Mouse (Mus musculus) cerebellum, postnatal 14 days (tissue): ENCODE data around the gene Kat14.
A peak's percentile ranks its signal among the peaks of the same experiment; 100 is the strongest.
"Not testable (repeated sequence)": the region's sequence is repeated elsewhere in the genome, so short reads cannot be mapped to it uniquely, and the experiment has no call there.

Source experiments
- DNase-seq, 2 experiments: peaks; one replicate each; pipeline ENCODE4 v3.0.0; 2021; ENCODE audit warnings: mixed read lengths in 2 of 2

Gene Kat14

DNA sequence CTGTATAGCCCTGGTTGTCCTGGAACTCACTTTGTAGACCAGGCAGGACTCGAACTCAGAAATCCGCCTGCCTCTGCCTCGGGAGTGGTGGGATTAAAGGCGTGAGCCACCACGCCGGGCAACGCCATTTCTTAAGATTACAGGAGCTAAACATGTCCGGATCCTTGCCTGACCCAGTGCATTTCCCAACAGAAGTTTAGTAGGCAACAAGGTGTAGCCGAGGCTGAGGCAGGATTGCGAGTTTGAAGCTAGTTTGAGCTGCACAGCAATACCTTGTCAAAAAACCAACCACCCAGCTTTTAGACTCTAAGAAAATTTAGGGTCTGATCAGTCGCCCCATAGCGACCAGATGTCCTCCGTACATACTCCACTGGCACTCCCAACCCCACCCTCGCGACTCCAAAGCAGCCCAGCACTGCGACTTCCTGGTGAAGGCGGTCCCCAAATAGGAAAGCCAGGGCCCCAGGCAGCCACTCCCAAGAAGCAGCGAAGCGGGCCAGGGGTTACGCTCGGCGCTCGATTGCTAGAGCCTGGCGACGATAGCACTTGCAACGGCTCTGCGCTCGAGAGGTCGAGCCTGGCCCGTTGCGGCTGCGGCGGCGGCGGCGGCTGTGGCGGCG, at the start of gene Kat14, which contains the start of gene Pet117:
Gene Kat14, plus strand, starts transcription at position 584 of the 620 bp plus-strand sequence.
Gene Pet117, plus strand, starts transcription at position 597 of the 620 bp plus-strand sequence.
- peak; percentile 93 to 95 for DNase-seq

DNA sequence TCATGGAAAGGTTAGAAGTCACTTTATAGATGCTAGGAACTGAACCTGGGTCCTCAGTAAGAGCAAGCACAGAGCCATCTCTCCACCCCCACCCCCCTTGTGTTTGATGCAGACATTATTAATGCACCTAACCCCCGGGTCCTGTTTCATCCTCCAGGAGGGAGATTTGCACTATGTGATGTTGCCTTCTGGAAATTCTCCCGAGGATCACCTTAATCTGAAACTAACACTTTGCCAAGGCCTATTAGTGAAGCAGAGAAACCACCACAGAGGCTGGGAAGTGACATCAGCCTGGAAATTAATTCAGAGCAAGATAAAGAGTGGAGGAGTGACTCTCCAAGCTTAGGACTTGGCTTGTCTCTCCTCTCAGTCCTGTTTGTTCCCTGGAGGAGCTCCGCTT, 44.6 kb upstream of the Kat14 start:
- DNase-seq: no peak

DNA sequence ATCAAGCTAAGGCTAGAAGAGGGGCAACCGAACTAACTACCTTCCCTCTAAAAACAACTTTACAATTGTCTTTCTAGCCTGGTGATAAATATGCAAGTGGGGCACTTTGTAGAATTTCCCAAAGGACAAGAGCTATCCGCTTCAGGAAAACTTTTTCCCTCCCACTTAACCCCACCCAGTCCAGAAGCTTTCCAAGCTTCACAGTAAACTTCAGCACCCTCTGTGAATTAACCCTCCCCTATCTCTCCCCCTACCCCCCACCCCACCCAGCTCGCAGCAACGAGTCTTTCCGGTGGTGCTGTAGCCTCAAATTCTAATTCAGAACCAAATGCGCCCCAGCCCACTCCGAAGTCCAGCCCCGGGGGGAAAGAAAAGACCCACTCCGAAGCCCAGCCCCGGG, 39.3 kb upstream of the Kat14 start:
- DNase-seq: no peak

DNA sequence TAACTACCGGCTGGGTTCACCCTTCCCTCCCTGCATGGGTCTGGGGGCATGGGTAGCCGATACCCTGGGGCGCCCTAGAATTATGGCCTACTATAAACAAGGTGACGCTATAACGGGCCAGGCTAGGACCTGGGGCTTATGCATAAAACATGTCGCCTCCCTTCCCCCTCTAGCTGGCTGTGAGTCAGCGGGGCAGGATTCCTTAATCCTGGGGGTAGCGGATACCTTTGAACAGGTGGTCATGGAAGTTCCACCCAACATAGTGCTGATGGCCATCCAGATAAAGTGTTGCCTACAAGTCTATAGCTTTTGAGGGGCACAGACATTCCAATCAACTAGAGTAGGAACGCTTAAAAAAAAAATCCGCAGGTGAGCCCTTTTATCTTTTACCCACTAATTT, 38.8 kb upstream of the Kat14 start:
- DNase-seq: no peak

DNA sequence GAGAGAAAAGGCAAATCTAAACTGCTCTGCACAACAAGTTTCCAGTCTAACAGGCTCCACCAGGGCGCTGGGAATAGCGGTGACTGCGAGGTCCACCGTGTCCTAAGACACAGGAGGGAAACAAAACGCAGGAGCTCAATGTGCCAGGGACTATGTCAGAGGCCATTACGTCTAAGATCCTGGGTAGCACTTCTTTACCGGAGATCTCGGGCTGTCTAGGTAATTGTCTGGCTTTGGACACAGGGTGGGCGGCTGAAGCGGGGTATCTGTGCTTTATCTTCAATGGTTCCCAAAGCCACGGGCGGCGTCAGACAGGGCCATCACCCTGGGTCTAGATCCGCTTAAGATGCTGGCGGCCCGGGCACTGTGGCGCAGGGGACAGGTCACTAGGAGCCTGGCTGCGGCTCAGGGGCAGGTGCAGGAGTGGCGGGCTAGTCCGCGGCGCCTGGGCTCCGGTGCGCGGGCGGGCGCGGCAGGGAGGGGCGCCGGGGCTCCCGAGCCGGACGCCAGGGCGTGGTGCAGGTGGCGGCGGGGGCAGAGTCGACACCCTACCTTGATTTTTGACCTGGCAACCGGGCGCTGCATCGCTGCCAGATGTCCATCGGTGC, 38.3 kb upstream of the Kat14 start:
- DNase-seq: no peak

DNA sequence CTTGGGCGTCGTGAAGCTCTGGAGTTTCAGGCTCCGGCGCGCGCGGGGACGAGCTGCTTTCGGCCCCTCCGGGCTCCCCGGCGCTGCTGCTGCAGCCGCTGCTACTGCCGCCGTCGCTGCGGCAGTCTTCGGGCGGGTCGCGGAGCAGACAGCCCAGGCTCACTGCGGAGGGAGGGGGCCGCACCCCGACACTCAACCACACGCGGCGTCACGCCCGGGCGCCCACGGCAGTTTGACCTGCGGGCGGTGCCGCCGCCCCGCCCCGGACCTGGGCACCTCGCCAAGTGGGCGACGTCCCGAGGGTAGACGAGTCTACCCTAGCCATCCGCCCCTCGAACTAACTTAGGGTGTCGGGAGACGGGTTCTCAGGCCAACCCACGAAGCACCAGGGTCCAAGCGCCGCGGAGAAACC, 37.8 kb upstream of the Kat14 start:
- DNase-seq: peak; percentile 21 to 25

DNA sequence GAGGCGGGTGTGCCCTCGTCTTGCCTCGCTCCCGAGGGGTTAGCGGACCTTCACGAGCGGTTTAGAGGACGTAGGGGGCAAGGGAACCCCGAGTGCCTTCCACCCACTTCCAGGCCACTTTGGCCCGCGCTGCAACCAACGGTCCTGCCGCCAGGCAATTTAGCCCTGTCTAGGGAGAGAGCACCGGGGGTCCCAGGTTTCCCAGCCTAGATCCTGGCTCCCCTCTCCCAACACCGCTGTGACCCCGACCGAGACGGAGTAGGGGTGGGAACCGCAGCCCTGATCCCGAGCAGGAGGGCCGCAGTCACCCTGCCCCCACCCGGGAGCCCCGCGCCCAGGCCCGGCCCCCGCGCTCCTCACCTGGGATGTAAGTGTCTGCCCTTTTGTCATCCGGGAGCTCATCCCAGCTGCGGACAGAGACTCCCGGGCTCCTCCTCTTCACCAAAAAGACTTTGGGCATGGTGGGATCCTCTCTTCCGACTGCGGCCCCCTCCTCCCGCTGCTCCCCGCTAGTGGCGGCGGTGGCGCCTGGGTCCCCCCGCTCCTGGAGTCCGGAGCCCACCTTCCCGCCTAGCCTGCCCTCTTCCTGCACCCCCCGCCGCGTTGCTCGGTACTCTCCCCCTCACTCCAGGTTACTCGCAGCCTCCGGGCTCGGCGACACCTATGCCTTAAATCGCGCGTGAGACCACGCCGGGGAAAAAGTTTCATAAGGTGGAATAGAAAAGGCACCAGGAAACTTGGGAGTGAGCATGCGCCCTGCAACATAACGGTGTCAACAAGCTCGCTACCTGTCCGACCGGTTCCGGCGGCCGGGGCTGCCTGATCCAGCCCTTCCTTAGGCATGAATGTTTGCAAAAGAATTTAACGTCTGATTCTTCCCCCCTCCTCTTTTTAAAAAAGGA, 37.1 kb upstream of the Kat14 start, which contains the start of gene Ovol2:
Gene Ovol2, minus strand, starts transcription at position 746 of the 902 bp plus-strand sequence.
- DNase-seq: peak in 1 of 2 experiments; percentile 18

DNA sequence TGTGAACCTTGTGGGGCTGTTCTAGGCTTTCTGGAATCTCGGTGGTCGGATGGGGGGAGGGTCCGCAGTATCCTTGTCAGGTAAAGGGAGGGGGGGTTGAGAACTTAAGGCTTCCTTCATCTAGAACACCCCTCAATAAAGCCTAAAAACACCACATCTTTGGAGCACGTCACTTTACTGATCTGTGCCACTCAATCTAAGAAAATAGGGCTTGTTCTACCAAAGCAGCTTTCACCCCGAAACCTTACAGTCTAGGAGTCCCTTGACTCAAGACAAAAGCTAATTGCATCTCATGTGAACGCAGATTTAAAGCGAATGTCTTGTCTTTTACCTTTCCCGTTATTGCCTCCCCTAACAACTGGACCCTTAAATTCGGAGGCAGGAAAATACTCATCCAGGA, 36.3 kb upstream of the Kat14 start:
- DNase-seq: no peak

DNA sequence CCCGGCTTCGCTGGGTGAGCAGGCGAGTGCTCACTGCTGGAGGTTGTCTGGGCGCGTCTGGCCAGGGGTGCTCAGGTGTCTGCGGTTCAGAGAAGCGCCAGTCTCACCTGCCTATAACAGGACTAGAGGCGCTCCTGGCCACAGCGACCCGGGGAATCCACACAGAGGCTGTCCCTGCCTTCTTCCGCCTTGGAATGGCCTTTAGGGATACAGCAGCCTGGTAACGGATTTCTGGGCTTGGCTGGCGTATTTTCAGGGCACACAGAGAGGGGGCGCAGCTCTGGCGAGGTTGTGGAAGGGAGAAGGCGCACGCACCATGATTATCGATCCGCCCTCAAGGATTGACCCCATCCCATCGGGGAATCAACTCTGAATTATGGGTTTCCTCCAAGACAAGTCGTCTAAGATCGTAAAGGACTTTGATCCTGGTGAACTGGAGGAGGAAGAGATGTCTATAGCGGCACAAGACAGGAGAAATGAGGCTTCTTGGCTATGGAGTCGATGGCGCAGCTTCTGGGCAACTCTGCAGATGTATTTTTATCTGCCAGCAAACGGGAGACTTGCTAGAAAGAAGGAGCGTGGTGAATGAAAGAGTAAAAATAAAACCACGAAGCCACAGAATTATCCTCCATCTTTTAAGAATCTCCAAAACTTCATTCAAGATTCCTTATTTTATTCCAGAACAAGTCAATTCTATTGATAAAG, 35.5 kb upstream of the Kat14 start:
- DNase-seq: peak; percentile 11 to 15

DNA sequence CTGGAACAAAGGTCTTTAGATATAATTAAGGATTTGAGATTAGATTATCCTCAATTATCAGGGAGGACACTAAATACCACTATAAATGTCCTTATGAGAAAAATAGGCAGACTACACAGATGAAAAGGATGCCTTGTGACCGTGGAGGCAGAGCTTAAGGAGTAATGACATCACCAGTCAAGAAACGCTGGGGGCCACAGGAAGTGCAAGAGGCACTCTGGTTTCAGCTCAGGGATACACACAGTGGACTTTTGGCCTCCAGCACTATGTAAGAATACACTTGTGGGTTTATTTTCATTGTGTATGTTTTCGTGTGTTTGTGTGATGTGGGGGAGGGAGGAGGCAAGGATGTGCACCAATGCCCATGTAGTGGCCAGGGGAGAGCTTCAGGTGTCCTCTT, 31.6 kb upstream of the Kat14 start:
- DNase-seq: no peak

DNA sequence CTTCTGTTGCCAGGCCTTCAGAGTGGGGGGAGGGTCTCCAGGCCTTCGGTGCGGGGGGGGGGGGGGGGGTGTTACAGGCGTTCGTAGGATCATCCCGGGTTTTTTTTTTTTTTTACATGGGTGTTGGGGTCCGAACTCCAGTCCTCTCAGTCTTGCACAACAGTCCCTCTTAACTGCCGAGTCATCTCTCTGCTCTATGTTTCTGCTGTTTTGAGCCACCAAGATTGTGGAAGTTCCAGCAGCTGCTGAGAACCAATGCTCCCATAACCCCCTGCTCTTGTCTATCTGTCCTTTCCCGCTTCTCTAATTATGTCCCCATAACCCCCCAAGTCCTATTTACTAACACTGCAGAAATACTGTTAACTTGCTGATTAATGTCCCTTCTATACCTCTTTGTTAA, 31.1 kb upstream of the Kat14 start:
- DNase-seq: no peak

DNA sequence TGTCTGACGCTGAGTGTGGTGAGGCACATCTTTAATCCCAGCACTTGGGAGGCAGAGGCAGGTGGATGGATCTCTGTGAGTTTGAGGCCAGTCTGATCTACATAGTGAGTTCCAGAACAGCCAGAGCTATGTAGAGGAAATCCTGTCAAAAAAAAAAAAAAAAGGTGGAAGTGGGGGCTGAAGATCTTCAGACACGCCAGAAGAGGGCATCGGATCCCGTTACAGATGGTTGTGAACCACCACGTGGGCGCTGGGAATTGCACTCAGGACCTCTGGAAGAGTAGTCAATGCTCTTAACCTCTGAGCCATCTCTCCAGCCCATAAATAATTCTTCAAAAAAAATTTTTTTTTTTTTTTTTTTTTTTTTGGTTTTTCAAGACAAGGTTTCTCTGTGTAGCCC, 30.6 kb upstream of the Kat14 start:
- not testable (repeated sequence) for DNase-seq

DNA sequence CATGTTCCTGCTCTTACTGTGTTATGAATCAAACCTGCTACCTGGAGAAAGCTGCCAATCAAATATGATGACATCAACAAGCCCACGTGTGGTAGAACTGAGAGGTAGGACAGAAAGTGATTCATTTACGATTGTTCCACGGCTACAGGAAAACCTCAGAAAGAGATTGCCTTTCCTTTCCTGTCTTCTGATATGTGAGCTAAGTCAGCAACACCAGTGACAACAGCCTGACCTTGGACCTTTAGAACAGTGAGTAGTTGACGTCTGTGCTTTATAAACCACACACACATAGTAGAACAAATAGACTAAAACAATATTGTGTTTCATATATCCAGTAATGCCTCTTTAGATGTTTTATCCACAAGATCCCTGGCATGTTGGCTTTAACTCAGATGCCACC, 25.6 kb upstream of the Kat14 start:
- DNase-seq: no peak

DNA sequence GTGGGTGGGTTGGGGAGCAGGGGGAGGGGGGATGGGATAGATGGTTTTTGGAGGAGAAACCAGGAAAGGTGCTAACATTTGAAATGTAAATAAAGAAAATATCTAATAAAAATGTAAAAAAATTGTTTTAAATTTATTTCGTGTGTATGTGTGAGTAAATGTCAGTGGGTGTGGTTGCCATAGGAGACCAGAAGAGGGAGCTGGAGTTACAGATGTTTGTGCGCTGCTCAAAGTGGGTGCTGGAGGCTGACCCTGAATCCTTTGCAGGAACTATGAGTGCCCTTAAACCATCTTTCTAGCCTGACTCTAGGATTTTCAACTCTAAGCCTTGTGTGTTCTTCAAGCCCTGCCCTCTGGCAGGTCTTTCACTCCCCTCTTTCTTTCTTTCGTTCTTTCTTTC, 20.3 kb upstream of the Kat14 start:
- DNase-seq: no peak

DNA sequence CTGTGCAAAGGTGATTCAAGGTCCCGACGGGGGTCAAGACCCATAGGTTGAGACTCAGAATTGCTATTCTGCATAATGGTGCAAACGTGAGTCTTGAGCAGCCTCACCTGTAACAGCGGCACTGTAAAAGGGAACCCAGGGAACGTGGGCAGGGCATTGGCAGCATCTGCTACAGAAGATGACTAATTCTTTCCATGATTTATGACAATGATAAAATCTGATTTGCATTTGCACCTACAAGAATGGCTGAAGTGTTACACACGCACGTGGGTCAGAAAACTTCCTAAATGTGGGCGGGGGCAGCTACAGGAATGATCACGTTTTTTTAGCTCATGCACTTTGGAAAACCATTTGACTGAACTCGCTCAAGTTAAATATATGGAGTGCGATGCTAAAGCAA, 15.9 kb upstream of the Kat14 start:
- no peak for DNase-seq

DNA sequence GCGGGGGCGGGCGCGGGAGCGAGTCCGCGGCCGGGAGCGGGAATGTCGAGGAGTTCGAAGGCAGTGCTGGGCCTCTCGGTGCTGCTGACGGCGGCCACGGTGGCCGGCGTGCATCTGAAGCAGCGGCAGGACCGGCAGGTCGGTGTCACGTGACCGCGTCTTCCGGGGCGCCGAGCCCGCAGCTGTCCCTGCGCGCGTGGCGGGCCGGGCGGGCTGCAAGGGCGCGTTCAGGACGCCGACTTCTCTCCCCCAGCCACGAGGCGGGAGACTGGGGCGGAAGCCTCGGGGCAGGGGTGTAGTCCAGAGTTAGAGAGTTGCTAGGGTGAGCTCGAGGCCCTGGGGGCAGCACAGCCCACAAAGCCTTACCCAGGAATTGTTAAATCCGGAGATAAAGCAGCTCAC, 238 bp downstream of the Kat14 start:
- DNase-seq: no peak

DNA sequence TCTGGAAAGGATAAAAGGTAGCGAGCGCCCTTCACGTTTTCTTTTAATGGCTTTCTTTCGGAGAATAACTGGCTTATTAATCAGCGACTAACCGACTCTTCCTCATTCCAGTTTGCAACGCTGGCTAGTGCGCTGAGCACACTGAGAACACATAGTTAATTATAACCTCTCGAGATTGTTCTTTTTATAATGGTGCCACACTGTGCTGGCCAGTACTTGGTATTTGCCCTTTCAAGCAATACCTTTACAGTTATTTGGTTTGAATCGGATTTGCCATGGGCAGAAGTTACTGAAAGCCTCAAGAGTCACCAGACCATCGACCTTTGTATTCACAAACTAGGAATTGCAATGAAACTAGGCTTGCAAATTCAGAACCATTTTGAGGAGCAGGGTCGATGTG, 728 bp downstream of the Kat14 start:
- DNase-seq: no peak

DNA sequence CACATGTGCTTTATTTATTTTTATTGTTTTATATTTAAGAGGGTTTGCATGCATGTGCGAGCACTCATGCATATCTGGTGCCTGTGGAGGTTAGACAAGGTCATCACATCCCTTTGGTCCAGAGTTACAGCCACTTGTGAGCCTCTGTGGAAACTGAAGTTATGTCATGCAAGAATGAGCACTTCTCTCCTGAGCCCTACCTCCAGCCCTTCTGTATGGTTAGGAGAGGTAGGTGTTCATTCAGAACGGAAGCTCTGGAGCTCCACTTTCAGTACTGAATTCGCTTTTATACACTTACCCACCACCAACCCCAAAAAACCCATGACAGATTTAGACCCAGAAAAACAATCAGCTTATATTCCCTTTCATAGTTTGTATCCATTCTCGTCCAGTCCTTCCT, 2.8 kb downstream of the Kat14 start:
- DNase-seq: no peak

DNA sequence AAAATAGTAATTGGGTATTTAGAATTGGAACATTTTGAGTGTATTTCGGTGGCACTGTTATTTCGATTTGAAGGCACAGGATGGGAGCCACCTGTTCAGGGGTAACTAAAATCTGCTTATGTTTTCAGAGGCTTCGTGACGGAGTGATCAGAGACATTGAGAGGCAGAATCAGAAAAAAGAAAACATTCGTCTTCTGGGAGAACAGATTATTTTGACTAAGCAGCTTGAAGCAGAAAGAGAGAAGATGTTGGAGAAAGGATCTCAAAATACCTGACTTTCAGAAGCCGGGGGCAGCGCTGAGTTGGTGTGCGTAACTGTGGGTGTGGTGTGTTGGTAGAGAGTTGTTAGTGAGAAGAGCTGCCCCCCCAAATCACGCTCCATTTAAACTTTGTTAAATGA, 4.3 kb downstream of the Kat14 start:
- no peak for DNase-seq

DNA sequence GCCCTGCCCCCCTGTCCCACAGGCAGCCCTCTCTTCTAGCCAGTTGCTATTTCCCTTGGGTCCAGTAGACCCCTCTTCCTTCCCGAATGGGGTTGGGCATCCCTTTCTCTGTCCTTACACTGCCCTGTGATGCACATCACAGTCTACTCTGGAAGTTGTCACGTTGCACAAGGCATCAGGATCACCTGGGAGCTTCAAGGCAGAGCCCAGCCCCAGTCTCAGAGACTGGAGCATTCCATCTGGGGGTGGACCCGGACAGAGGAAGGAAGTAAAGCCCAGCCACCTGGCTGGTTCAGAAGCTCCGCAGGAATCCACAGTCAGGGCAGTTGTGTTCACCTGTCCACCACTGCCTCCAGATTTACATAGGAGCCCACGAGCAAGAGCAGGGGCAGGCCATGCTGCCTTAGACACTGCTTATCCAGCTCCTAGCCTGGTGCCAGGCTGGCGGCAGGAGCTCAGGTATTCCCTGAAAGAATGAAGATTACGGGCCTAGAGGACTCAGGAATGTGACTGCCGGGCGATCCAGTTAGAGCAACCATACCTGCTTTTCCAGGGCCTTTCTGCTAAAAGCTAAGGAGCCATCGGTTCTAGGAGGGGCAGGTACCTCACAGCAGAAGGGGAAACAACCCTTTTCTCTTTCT, 6.4 kb downstream of the Kat14 start:
- no peak for DNase-seq

DNA sequence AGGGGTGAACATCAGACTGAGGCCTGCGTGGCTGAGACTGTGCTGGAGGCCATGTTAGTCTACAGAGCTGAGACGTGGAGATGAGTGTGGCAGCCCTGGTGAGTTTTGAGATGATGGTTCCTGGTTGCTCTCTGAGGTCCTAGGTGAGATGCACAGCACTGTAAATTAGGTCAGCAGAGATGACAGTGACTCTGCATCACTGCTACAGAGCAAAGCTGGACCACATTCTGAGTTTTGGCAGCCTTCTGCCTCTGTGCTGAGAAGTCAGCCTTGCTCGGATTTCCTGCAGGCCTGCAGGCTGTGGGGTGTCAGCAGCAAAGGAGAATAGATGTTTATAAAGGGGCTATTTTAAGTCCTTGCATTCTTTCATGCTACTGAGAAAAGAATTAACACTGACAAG, 12.5 kb downstream of the Kat14 start:
- peak; percentile 60 to 69 for DNase-seq

DNA sequence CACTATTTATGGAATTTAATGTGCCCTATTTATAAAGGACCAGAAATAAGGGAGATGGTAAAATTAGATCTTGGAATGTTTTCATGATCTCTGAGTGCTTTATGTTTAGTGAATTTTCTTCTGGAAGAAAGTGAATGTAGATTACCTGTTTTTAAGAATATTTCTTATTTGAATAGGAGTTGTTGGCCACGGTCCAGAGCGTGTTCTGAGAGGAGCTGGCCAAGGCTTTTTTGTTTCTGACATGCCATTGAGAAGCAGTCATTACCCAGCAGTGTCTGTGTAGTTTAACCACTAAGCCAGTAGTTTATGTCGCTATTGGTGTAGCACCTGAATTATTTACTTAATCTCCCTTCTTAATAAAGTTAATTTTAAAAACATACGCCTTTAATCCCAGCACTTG, 13.0 kb downstream of the Kat14 start:
- peak; percentile 43 to 57 for DNase-seq
